Mouse (Mus musculus): Measurements from ENCODE around the gene H2afx.
A peak's percentile ranks its signal among the peaks of the same experiment; 100 is the strongest.
"Not testable (repeated sequence)": the region's sequence is repeated elsewhere in the genome, so short reads cannot be mapped to it uniquely, and the experiment has no call there.

The H2afx gene

DNA sequence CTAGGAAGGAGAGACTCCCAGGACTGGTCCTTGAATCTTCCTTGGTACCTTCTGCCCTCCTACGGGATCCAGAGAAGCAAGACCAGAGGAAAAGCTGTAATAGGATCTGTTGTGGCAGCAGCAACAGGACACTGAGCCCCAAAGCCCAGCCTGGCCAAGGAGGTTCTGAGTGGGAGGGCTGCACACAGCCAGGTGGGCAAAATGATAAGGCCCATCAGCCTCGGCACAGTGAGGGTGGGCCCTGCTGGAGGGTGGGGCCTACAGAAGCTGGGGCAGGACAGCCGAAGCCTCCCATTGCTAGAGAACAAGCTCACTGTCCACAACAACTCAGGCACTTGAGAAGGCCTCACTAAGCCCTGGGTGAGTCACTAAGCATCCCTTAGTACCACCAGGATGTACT is 7.7 kb downstream of the H2afx start:
- no peak for DNase-seq

DNA sequence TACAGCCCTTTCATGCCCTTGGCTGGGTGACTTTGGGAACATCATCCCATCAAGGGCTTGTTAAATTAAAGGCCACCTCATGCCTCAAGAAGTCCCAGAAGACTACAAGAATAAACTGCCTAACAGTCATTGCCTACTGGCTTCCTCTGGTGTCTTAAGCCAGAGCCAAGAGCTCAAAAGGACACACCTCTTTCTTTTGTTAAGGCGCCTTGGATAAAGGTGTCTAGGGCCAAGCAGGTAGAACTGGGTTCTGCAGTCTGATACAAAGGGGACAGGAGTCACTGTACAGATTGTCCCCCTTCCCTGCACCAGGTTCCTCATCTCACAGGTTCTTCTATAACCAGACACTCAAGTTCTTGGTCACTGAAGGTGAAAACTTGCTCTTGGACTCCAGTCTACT is 8.1 kb downstream of the H2afx start:
- no peak for DNase-seq

- no peak for DNase-seq
These were observed 8.8 kb downstream of the H2afx start for GRCm38 (mm10) chr9:44343290-44343689.

DNA sequence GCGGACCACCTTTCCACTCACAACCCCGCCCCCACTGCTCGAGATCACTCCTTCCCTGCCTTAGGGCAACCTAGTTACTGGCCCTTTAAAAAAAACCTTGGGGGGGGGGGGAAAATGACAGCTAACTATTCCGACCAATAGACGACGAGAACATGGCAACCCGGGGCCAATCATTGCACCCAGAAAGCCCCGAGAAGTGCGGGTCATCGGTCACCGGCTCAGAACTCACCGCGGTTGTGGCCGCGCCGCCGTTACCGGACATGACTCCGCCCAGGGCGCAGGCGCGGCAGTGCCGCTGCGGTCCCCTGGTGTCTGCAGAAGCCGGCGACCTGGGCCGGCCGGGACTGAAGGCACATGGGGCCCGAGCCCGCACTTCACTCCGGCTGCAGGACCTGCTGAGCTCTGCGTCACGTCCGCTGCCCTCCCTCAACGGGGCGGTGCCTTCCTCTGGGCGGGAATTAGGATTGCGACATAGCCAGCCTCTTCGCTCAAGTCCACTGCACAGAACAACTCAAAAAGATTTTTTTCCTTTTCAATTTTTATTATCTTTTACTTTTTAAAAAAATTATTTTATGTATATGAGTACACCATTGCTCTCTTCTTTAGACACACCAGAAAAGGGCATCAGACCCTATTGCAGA is 9.4 kb downstream of the H2afx start, which contains the start of gene Hmbs:
Gene Hmbs, minus strand, starts transcription at position 448 of the 641 bp plus-strand sequence.
- peak; percentile 87 for DNase-seq

DNA sequence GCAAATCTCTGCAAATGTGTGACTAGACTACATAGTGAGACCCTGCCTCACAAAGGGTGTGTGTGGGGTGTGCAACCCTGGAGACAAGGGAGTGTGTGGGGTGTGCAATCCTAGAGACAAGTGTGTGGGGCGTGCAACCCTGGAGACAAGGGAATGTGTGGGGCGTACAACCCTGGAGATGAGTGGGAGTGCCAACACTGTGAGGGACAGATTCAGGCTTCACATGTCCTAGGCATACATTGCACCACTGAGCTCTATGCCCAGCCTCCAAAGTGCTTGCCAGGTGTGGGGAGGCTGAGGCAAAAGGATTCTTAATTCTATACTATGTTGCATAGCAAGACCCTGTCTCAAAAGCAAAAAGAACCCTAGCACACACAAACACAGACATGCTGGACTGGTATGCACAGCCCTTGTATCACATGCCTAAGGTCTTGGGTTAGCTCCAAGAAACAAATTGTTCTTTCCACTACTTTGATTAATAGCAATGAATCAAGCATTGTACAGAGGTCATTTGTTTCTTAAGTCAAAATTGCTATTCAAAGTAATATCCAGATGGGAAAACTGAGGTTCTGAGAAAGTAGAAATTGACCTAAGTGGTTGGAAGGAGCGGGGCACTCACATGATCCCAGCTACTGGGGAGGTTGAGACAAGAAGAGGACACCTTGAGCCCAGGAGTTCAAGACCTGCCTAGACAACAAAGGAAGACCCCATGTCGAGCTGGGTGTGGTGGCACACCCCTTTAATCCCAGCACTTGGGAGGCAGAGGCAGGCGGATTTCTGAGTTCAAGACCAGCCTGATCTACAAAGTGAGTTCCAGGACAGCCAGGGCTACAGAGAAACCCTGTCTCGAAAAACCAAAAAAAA is 11.3 kb downstream of the H2afx start:
- no peak for DNase-seq

- DNase-seq: no peak
These were observed 12.7 kb downstream of the H2afx start for GRCm38 (mm10) chr9:44347166-44347565.

GRCm38 (mm10) chr9:44347621-44348020 is 13.1 kb downstream of the H2afx start:
- no peak for DNase-seq

DNA sequence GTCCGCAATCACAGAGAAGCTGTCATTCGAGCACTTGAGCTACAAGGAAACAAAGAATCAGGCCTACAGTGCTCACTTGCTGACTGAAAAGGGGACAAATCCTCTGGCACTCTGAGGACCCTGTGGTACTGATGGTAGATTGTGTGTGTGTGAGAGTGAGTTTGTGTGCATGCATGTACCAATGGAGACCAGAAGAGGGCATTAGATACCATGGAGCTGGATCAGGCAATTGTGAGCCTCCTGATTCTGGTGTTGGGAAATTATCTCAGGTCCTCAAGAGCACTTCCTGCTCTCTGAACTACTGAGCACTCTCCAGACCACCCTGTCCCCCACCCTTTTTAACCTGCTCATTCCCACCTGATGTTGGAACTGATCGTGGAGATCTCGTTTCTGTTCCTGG is 14.1 kb downstream of the H2afx start:
- no peak for DNase-seq

DNA sequence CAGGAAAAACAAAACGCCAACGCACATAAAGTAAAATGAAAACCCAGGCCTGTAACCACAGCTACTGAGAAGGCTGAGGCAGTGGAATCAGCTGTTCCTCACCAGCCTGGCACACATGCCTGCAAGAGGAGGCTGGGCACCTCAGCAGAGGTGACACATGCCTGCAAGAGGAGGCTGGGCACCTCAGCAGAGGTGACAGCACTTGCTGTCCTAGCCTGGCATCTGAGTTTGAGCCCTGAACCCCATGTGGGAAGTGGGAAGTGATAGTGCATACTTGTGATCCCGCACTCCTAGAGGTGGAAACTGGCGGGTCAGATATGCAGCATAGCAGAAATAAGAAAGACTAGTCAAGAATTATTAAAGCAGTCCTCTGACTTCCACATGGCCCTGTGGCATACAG is 16.9 kb downstream of the H2afx start:
- DNase-seq: no peak

- DNase-seq: no peak
These were observed 17.8 kb downstream of the H2afx start for GRCm38 (mm10) chr9:44352337-44352736.

DNA sequence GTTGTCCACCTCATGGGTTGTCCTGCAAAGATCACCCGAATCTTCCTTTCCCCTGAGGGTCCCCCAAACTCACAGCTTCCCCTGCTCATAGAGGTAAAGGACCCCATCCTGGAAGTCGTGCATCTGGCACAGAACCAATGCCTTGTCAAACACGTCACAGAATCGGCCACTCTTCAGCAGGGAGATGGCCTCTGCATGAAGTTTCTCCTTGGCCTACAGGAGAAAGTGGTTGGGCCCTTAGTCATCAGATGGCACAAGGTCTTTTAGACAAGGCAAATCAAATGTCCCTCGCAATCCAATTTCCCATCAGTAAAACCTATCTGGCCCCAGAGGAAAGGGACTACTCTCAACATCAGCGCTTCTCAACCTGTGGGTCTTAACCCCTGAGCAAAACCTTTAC is 18.6 kb downstream of the H2afx start:
- DNase-seq: no peak

GRCm38 (mm10) chr9:44357207-44357606 is 22.7 kb downstream of the H2afx start:
- DNase-seq: no peak

GRCm38 (mm10) chr9:44361190-44361917 is 26.9 kb downstream of the H2afx start, which contains the start of gene Vps11:
Gene Vps11, minus strand, starts transcription at chr9:44361670.
- peak; percentile 93 for DNase-seq

- not testable (repeated sequence) for DNase-seq
These were observed 27.4 kb downstream of the H2afx start for GRCm38 (mm10) chr9:44361931-44362330.

GRCm38 (mm10) chr9:44364480-44364879 is 30.0 kb downstream of the H2afx start:
- DNase-seq: no peak

DNA sequence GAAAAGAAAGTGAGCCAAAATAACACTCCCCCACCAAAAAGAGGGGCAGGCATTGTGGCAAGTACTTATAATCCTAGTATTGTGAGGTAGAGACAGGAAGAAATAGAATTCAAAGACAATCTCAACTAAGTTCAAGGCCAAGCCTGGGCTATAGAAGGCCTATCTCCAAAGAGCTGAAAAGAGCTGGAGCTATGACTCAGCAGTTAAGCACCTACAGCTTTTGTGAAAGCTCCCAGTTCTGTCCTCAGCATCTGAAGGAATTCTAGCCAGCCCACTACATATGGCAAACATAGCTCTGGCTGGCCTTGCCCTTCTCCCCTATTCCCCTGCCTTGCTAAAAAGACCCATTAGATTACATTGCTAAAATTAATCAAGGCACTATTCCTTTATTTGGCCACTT is 38.9 kb downstream of the H2afx start:
- no peak for DNase-seq

- DNase-seq: no peak
These were observed 41.6 kb downstream of the H2afx start for GRCm38 (mm10) chr9:44376141-44376540.

DNA sequence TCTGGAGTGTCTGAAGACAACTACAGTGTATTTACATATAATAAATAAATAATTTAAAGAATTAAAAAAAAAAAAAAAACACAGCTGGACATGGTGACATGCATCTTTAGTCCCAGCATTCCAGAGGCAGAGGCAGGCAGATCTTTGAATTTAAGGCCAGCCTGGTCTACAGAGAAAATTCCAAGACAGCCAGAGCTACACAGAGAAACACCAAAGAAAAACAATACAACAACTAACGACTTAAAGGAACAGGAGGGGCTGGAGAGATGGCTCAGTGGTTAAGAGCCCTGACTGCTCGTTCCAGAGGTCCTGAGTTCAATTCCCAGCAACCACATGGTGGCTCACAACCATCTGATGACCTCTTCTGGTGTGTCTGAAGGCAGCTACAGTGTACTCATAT is 42.8 kb downstream of the H2afx start:
- not testable (repeated sequence) for DNase-seq

DNA sequence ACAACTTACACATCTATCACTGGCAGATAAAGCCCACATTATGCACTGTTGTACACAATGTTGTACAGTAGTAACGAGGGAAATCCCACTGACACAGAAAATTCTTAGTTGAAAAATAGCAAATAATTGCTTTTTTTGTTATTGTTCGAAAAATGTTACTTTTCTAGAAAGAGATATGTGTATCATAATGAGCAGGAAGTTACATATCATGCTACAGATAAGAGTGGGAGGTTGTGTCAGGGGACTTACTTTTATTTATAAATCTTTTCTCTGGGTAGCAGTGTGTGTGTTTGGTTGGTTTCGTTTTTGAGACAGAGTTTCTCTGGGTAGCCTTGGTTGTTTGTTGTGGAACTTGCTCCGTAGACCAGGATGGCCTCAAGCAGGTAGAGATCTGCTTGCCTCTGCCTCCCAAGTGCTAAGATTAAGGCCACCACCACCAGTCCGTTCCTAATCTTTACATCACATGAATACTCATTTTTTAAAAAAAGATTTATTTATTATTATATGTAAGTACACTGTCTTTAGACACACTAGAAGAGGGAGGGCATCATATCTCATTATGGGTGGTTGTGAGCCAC is 43.7 kb downstream of the H2afx start:
- DNase-seq: no peak

GRCm38 (mm10) chr9:44379054-44379834 is 44.8 kb downstream of the H2afx start, which contains the start of gene Hyou1:
Gene Hyou1, plus strand, starts transcription at chr9:44379490.
- DNase-seq: peak; percentile 99

DNA sequence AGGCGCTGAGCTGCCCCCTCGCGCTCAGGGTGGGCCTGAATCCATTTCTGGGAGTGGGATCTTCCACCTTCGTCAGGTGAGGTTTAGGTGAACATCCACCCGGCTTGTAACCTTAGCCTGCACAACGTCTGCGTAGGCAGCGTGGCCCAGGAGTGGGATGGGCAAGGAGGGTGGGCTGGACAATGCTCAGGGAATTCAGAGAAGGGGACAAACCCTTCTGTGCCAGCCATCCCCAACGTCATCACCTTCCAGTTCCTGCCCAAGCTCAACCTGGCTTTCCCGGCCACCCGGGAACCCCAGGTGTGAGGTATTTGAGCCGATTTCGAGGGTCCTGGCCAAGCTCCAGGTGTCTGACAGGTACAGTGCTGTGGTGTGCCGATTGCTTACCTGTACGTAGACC is 45.4 kb downstream of the H2afx start:
- peak; percentile 61 for DNase-seq

DNA sequence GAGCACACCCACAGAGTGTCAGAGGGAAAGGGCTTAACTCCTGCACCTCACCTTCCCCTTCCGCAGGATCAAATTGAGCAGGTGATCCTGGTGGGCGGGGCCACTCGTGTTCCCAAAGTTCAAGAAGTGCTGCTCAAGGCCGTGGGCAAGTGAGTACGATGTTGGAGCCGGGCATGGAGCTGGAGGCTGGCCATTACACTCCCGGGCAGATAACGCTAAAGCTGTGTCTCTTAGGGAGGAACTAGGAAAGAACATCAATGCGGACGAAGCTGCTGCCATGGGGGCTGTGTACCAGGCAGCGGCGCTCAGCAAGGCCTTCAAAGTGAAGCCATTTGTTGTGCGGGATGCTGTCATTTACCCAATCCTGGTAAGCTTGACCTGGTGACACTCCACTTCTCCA is 50.1 kb downstream of the H2afx start:
- DNase-seq: no peak
